ENCODE assay signal across 8 mouse cellular contexts in the genomic region with DNA sequence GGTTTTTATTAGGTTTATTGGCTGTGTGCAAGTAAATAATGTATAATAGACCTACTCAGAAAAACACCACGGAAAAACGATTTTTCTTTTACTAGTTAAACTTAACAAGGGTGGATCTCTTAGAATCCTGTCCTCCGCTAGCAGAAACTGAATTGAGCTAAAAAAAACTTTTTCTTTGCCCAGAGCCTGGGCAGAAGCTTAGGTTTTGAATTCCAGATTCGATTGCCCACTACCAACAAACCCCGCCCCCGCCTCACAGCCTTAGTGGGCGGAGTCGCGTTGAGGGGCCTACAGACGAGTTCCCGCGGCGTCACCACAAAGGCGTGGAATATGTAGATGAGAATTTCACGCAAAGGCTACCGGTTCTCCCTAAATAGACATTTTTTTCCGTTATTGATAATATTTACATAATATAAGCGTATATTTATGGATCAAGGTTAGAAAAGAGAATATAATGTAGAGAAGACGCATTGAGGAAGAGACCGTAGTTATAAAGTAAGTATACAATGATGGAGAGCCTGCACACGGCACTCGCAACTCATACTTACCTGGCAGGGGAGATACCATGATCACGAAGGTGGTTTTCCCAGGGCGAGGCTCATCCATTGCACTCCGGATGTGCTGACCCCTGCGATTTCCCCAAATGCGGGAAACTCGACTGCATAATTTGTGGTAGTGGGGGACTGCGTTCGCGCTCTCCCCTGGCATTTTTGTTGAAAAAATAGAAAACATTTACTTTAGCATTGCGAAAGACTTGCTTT. TPM values are rescaled to one million over a fixed set of nuclear protein-coding genes. Genes with fewer than 3 reads are reported as not detected.
A peak's percentile ranks its signal among the peaks of the same experiment; 100 is the strongest.
DNase-seq lines count a peak whose midpoint lies in the region; ATAC-seq and TF ChIP-seq lines count a peak whose summit lies in the region.

No protein-coding gene starts in this region.

- H3K4me2 ChIP-seq in heart, embryonic 12.5 days, result peak overlapping the region; percentile 79
- H3K4me2 ChIP-seq in kidney, postnatal 0 days (ENCODE audit: low read length), result peak overlapping the region; percentile 85
- peak overlapping the region; percentile 68 for H3K4me2 ChIP-seq in liver, embryonic 11.5 days
- peak overlapping the region; percentile 81 for H3K4me2 ChIP-seq in stomach, embryonic 14.5 days (replicated peaks; ENCODE audit: low read depth, low read length)

- peaks cover 58% of the 10 kb centered on the region for H3K4me1 ChIP-seq in erythroblast, embryonic 14.5 days (ENCODE audit: control insufficient read depth)
- peaks cover 6% of the 10 kb centered on the region; the same call in 1 of the 2 replicates for H3K4me1 ChIP-seq in heart, embryonic 12.5 days (replicated peaks)
- H3K4me1 ChIP-seq in kidney, postnatal 0 days (replicated peaks; ENCODE audit: insufficient read depth, low read length), result no peaks in the 10 kb centered on the region
- H3K4me1 ChIP-seq in liver, embryonic 11.5 days (replicated peaks; ENCODE audit: control insufficient read depth, insufficient read depth, low read length), result peaks cover 17% of the 10 kb centered on the region
- no peaks in the 10 kb centered on the region for H3K4me1 ChIP-seq in stomach, embryonic 14.5 days (ENCODE audit: control insufficient read depth, insufficient read depth, low read length)

- H3K27ac ChIP-seq in heart, embryonic 12.5 days (ENCODE audit: poor library complexity, severe bottlenecking), result peak overlapping the region; percentile 96
- peak overlapping the region; percentile 98 for H3K27ac ChIP-seq in kidney, postnatal 0 days
- H3K27ac ChIP-seq in liver, embryonic 11.5 days (ENCODE audit: low read depth, low read length), result peak overlapping the region; percentile 95
- peak overlapping the region; percentile 95 for H3K27ac ChIP-seq in stomach, embryonic 14.5 days (ENCODE audit: low read length)

- ATAC-seq in heart, embryonic 12.5 days (ENCODE audit: insufficient number of reproducible peaks, low FRiP score), result peak; percentile 93
- peak; percentile 86 for ATAC-seq in kidney, postnatal 0 days (replicated peaks; ENCODE audit: low FRiP score, low read depth)
- ATAC-seq in liver, embryonic 11.5 days (replicated peaks; ENCODE audit: low FRiP score), result peak; percentile 83
- ATAC-seq in stomach, embryonic 14.5 days (ENCODE audit: insufficient number of reproducible peaks, insufficient read depth, low FRiP score, low read depth), result peak; percentile 89

- peak overlapping the region; percentile 83; the same call in 1 of the 2 replicates for H3K9ac ChIP-seq in heart, embryonic 12.5 days
- peak overlapping the region; percentile 88 for H3K9ac ChIP-seq in kidney, postnatal 0 days (ENCODE audit: low read depth, low read length)
- H3K9ac ChIP-seq in liver, embryonic 11.5 days (ENCODE audit: low read depth, low read length), result peak overlapping the region; percentile 95; the same call in 1 of the 2 replicates
- peak overlapping the region; percentile 77 for H3K9ac ChIP-seq in stomach, embryonic 14.5 days (replicated peaks; ENCODE audit: low read depth, low read length)

- H3K9me3 ChIP-seq in erythroblast, embryonic 14.5 days (ENCODE audit: control insufficient read depth, low read length), result no peaks in the 10 kb centered on the region
- H3K9me3 ChIP-seq in heart, embryonic 12.5 days (replicated peaks), result no peaks in the 10 kb centered on the region
- no peaks in the 10 kb centered on the region for H3K9me3 ChIP-seq in kidney, postnatal 0 days (replicated peaks; ENCODE audit: low read length)
- H3K9me3 ChIP-seq in liver, embryonic 11.5 days (ENCODE audit: control insufficient read depth, low read length), result no peaks in the 10 kb centered on the region
- H3K9me3 ChIP-seq in stomach, embryonic 14.5 days (ENCODE audit: control insufficient read depth, low read depth, low read length), result no peaks in the 10 kb centered on the region

- DNase-seq in brain, embryonic 14.5 days (ENCODE audit: low read depth), result peak; percentile 98
- peak; percentile 98 for DNase-seq in kidney, postnatal 0 days (ENCODE audit: low spot score)
- peak; percentile 86 for DNase-seq in liver, embryonic 11.5 days (ENCODE audit: low spot score)
- DNase-seq in naive thymus-derived CD4-positive, alpha-beta T cell, adult 2 months (ENCODE audit: low read depth), result peak; percentile 98

- TF ChIP-seq CTCF in C2C12 (IDR thresholded peaks at IDR 0.05; ENCODE audit: control insufficient read depth, insufficient read depth, insufficient read length), result no peak
- TF ChIP-seq CTCF in brain, embryonic 14.5 days (IDR thresholded peaks at IDR 0.05; ENCODE audit: borderline replicate concordance, extremely low read depth, insufficient read depth, insufficient read length), result no peak
- no peak for TF ChIP-seq CTCF in kidney, postnatal 0 days (IDR thresholded peaks at IDR 0.05; ENCODE audit: low read depth)

- H3K79me2 ChIP-seq in C2C12 (ENCODE audit: control insufficient read depth, insufficient read depth), result peaks cover 29% of the 10 kb centered on the region

- peaks cover 12% of the 10 kb centered on the region for H3K79me3 ChIP-seq in C2C12 (ENCODE audit: low read depth)

- WGBS in heart, embryonic 12.5 days, result under 1% methylated on average over 32 of the region's 32 CpGs
- WGBS in kidney, postnatal 0 days, result under 1% methylated on average over 32 of the region's 32 CpGs
- under 1% methylated on average over 32 of the region's 32 CpGs for WGBS in liver, embryonic 11.5 days
- under 1% methylated on average over 32 of the region's 32 CpGs for WGBS in stomach, embryonic 14.5 days

- H3K36me3 ChIP-seq in C2C12 (ENCODE audit: control insufficient read depth, insufficient read depth), result peaks cover under 1% of the 10 kb centered on the region
- H3K36me3 ChIP-seq in erythroblast, embryonic 14.5 days (ENCODE audit: control insufficient read depth), result peaks cover 16% of the 10 kb centered on the region
- peaks cover 12% of the 10 kb centered on the region for H3K36me3 ChIP-seq in heart, embryonic 12.5 days
- H3K36me3 ChIP-seq in kidney, postnatal 0 days (ENCODE audit: insufficient read depth, low read length), result peaks cover 6% of the 10 kb centered on the region; the same call in 1 of the 2 replicates
- no peaks in the 10 kb centered on the region; the same call in 1 of the 2 replicates for H3K36me3 ChIP-seq in liver, embryonic 11.5 days (ENCODE audit: control insufficient read depth, insufficient read depth, low read length)
- H3K36me3 ChIP-seq in stomach, embryonic 14.5 days (ENCODE audit: control insufficient read depth, insufficient read depth, low read length), result peaks cover 4% of the 10 kb centered on the region; the same call in 1 of the 2 replicates

- TF ChIP-seq POLR2A in brain, embryonic 14.5 days (IDR thresholded peaks at IDR 0.05; ENCODE audit: borderline replicate concordance, extremely low read depth, insufficient read depth, insufficient read length, poor library complexity, severe bottlenecking), result peak; percentile 93; the same call in 1 of the 2 replicates

- H3K27me3 ChIP-seq in C2C12 (ENCODE audit: control insufficient read depth, insufficient read depth, insufficient read length), result no peaks in the 10 kb centered on the region
- H3K27me3 ChIP-seq in erythroblast, embryonic 14.5 days (ENCODE audit: control insufficient read depth), result no peaks in the 10 kb centered on the region
- no peaks in the 10 kb centered on the region for H3K27me3 ChIP-seq in heart, embryonic 12.5 days (replicated peaks)
- no peaks in the 10 kb centered on the region for H3K27me3 ChIP-seq in kidney, postnatal 0 days (ENCODE audit: insufficient read depth, low read length)
- H3K27me3 ChIP-seq in liver, embryonic 11.5 days (replicated peaks; ENCODE audit: control insufficient read depth, insufficient read depth, low read length), result no peaks in the 10 kb centered on the region
- no peaks in the 10 kb centered on the region for H3K27me3 ChIP-seq in stomach, embryonic 14.5 days (ENCODE audit: control insufficient read depth, insufficient read depth, low read length)

- peak overlapping the region; percentile 65 for H3K4me3 ChIP-seq in C2C12 (ENCODE audit: insufficient read depth, poor library complexity, severe bottlenecking)
- H3K4me3 ChIP-seq in erythroblast, embryonic 14.5 days (replicated peaks), result peak overlapping the region; percentile 89
- peak overlapping the region; percentile 88 for H3K4me3 ChIP-seq in heart, embryonic 12.5 days
- H3K4me3 ChIP-seq in kidney, postnatal 0 days (replicated peaks; ENCODE audit: low read depth, low read length), result peak overlapping the region; percentile 73
- peak overlapping the region; percentile 88 for H3K4me3 ChIP-seq in liver, embryonic 11.5 days (ENCODE audit: low read depth, low read length)
- peak overlapping the region; percentile 79 for H3K4me3 ChIP-seq in stomach, embryonic 14.5 days (ENCODE audit: low read depth, low read length)

- no peak overlapping the region for H3ac ChIP-seq in C2C12 (ENCODE audit: control insufficient read depth, insufficient read length, low read depth)

TF ChIP-seq in C2C12, 6 proteins besides CTCF, POLR2A, EP300 and RAD21:
- peak; percentile 5 for TF ChIP-seq FOSL1 (IDR thresholded peaks at IDR 0.05; ENCODE audit: insufficient read depth, low read length, poor library complexity, severe bottlenecking)
- TF ChIP-seq USF1 (IDR thresholded peaks at IDR 0.05; ENCODE audit: low read depth), result no peak
- peak; percentile 77 for TF ChIP-seq CEBPB (IDR thresholded peaks at IDR 0.05; ENCODE audit: low read depth)

RNA-seq across cellular contexts. Expression of gene Eapp, which starts 0.7 kb away (rescaled TPM):
- 38.8 TPM for polyA plus RNA-seq in C2C12 (2012; fragmentation: generic; extraction: Trizol)
- polyA plus RNA-seq in brain, embryonic 14.5 days (2012; rRNA removed), result 21.9 and 28.0 TPM in 2 replicates
- 3.7 and 5.9 TPM in 2 replicates for polyA plus RNA-seq in erythroblast, embryonic 14.5 days (2012)
- 45.4 and 49.9 TPM in 2 replicates for polyA plus RNA-seq in heart, embryonic 12.5 days (2016; fragmentation: Nextera tagmentation; extraction: Ambion mirVana)
- 77.4 and 85.6 TPM in 2 replicates for polyA plus RNA-seq in kidney, postnatal 0 days (2015; fragmentation: Nextera tagmentation; extraction: Ambion mirVana)
- polyA plus RNA-seq in liver, embryonic 11.5 days (2014; fragmentation: Nextera tagmentation; extraction: Ambion mirVana), result 59.9 and 68.4 TPM in 2 replicates
- 66.5 and 70.9 TPM in 2 replicates for polyA plus RNA-seq in stomach, embryonic 14.5 days (2014; fragmentation: Nextera tagmentation; extraction: Ambion mirVana)

RNA-seq across cellular contexts. Expression of gene Sptssa, which starts 40.0 kb away (rescaled TPM):
- polyA plus RNA-seq in C2C12 (2012; fragmentation: generic; extraction: Trizol), result 35.3 TPM
- polyA plus RNA-seq in brain, embryonic 14.5 days (2012; rRNA removed), result 93.7 and 104 TPM in 2 replicates
- 0.04 and 0.14 TPM in 2 replicates for polyA plus RNA-seq in erythroblast, embryonic 14.5 days (2012)
- 121 and 124 TPM in 2 replicates for polyA plus RNA-seq in heart, embryonic 12.5 days (2016; fragmentation: Nextera tagmentation; extraction: Ambion mirVana)
- 232 and 235 TPM in 2 replicates for polyA plus RNA-seq in kidney, postnatal 0 days (2015; fragmentation: Nextera tagmentation; extraction: Ambion mirVana)
- polyA plus RNA-seq in liver, embryonic 11.5 days (2014; fragmentation: Nextera tagmentation; extraction: Ambion mirVana), result 95.8 and 99.8 TPM in 2 replicates
- polyA plus RNA-seq in stomach, embryonic 14.5 days (2014; fragmentation: Nextera tagmentation; extraction: Ambion mirVana), result 235 and 238 TPM in 2 replicates

Comparison
In these comparisons a context has a peak if more than half of its experiments do, and no peak if none do; other contexts are left out.
1. Peak in every context shown above with its lines: DNase-seq, ATAC-seq, H3K4me3 ChIP-seq and H3K27ac ChIP-seq.
2. RNA of gene Sptssa, which starts 40.0 kb away (polyA plus RNA-seq): 235 to 238 TPM in stomach, embryonic 14.5 days, 232 to 235 TPM in kidney, postnatal 0 days, 121 to 124 TPM in heart, embryonic 12.5 days, 95.8 to 99.8 TPM in liver, embryonic 11.5 days, 93.7 to 104 TPM in brain, embryonic 14.5 days and 35.3 TPM in C2C12 (single experiment); 0.04 to 0.14 TPM in erythroblast, embryonic 14.5 days; every median in the first group is over 10 times any median in the second.